Comparison of ENCODE assay signal across 8 mouse cellular contexts in the genomic region with DNA sequence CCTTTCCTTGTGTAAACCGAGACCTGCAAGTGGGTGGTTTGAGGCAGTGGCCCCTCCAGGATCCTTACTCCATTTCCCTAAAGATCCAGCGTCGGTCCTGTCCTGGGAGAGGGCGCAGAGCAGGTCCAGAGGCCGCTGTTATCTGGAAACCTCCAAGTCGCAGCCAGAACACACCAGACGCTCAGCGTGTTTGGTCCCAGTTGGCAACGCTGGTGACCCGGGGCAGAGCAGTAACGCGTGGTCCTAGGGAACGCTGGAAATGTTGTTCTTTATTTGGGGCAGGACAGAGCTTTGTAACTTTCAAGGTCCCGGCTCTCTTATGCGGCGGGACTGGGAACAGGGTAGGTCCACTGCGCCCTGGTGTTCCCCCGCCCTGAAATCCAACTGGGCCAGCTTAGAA. TPM values are rescaled to one million over a fixed set of nuclear protein-coding genes. Genes with fewer than 3 reads are reported as not detected.
A peak's percentile ranks its signal among the peaks of the same experiment; 100 is the strongest.
DNase-seq lines count a peak whose midpoint lies in the region; ATAC-seq and TF ChIP-seq lines count a peak whose summit lies in the region.

No protein-coding gene starts in this region.

- peak; percentile 5; the same call in 1 of the 2 replicates for ATAC-seq in kidney, embryonic 16.5 days (ENCODE audit: low FRiP score, low TSS enrichment)
- ATAC-seq in heart, embryonic 15.5 days (replicated peaks; ENCODE audit: insufficient number of reproducible peaks, insufficient read depth, low FRiP score, low read depth): no peak; the same call in 1 of the 2 replicates
- ATAC-seq in liver, embryonic 16.5 days (ENCODE audit: low read depth): peak; percentile 5; the same call in 1 of the 2 replicates

- no peak for DNase-seq in kidney, postnatal 36 days
- DNase-seq in urinary bladder, postnatal 10 days (ENCODE audit: low spot score): no peak
- no peak for DNase-seq in spleen, adult 12 weeks (ENCODE audit: low spot score)
- no peak for DNase-seq in c-Kit-positive CD71-positive TER-119-positive erythroid progenitor cells, embryonic 14.5 days (ENCODE audit: low spot score)

- 0 out of 2 replicates have a peak, but pooled peaks have one; percentile 27 for TF ChIP-seq POLR2A in bone marrow, adult 2 months (IDR thresholded peaks at IDR 0.05; ENCODE audit: borderline replicate concordance, control insufficient read depth, low read depth, low read length)

- no peak for TF ChIP-seq CTCF in bone marrow, adult 2 months (IDR thresholded peaks at IDR 0.05; ENCODE audit: control insufficient read depth, insufficient read depth, low read length)

- no peaks in the 10 kb centered on the region for H3K36me3 ChIP-seq in kidney, embryonic 16.5 days (ENCODE audit: insufficient read depth, low read length)
- H3K36me3 ChIP-seq in heart, embryonic 15.5 days: no peaks in the 10 kb centered on the region
- H3K36me3 ChIP-seq in liver, embryonic 16.5 days (ENCODE audit: control insufficient read depth, insufficient read depth): peaks cover 2% of the 10 kb centered on the region; the same call in 1 of the 2 replicates

- H3K4me3 ChIP-seq in kidney, embryonic 16.5 days (ENCODE audit: low read length): peak overlapping the region; percentile 92
- peak overlapping the region; percentile 97 for H3K4me3 ChIP-seq in bone marrow, adult 2 months (replicated peaks; ENCODE audit: control insufficient read depth, low read depth, low read length)
- peak overlapping the region; percentile 85 for H3K4me3 ChIP-seq in heart, embryonic 15.5 days
- peak overlapping the region; percentile 88 for H3K4me3 ChIP-seq in liver, embryonic 16.5 days (ENCODE audit: low read depth, low read length)

- H3K9me3 ChIP-seq in kidney, embryonic 16.5 days (ENCODE audit: low read length): no peaks in the 10 kb centered on the region
- H3K9me3 ChIP-seq in heart, embryonic 15.5 days (replicated peaks): no peaks in the 10 kb centered on the region
- no peaks in the 10 kb centered on the region for H3K9me3 ChIP-seq in liver, embryonic 16.5 days (replicated peaks; ENCODE audit: control insufficient read depth, low read length)

- H3K27ac ChIP-seq in kidney, embryonic 16.5 days (ENCODE audit: low read length): 0 out of 2 replicates have a peak overlapping the region, but pooled peaks have one; percentile 11
- peak overlapping the region; percentile 97 for H3K27ac ChIP-seq in bone marrow, adult 2 months (ENCODE audit: control insufficient read depth, insufficient read depth, low read depth, low read length, poor library complexity)
- peak overlapping the region; percentile 89 for H3K27ac ChIP-seq in heart, embryonic 15.5 days
- peak overlapping the region; percentile 83 for H3K27ac ChIP-seq in liver, embryonic 16.5 days (ENCODE audit: low read length)

- peaks cover 37% of the 10 kb centered on the region for H3K4me1 ChIP-seq in kidney, embryonic 16.5 days (ENCODE audit: insufficient read depth, low read length)
- peaks cover 7% of the 10 kb centered on the region for H3K4me1 ChIP-seq in bone marrow, adult 2 months (ENCODE audit: control insufficient read depth, insufficient read depth, low read length)
- H3K4me1 ChIP-seq in heart, embryonic 15.5 days (replicated peaks): peaks cover 51% of the 10 kb centered on the region
- peaks cover 68% of the 10 kb centered on the region for H3K4me1 ChIP-seq in liver, embryonic 16.5 days (ENCODE audit: control insufficient read depth, low read depth, low read length)

- peak overlapping the region; percentile 88 for H3K9ac ChIP-seq in kidney, embryonic 16.5 days (replicated peaks; ENCODE audit: low read length)
- H3K9ac ChIP-seq in heart, embryonic 15.5 days: peak overlapping the region; percentile 78
- peak overlapping the region; percentile 87 for H3K9ac ChIP-seq in liver, embryonic 16.5 days (ENCODE audit: low read depth, low read length)

- H3K27me3 ChIP-seq in kidney, embryonic 16.5 days (ENCODE audit: insufficient read depth, low read length): peaks cover 10% of the 10 kb centered on the region
- peaks cover 9% of the 10 kb centered on the region; the same call in 1 of the 2 replicates for H3K27me3 ChIP-seq in heart, embryonic 15.5 days
- H3K27me3 ChIP-seq in liver, embryonic 16.5 days (ENCODE audit: control insufficient read depth, insufficient read depth, low read depth, low read length): no peaks in the 10 kb centered on the region

- WGBS in kidney, embryonic 16.5 days: 4% methylated on average over 18 of the region's 18 CpGs
- WGBS in bone marrow, adult 2 months: 5% methylated on average over 18 of the region's 18 CpGs
- 3% methylated on average over 18 of the region's 18 CpGs for WGBS in heart, embryonic 15.5 days
- WGBS in liver, embryonic 16.5 days (ENCODE audit: insufficient replicate concordance): 5% methylated on average over 18 of the region's 18 CpGs

- peak overlapping the region; percentile 94 for H3K4me2 ChIP-seq in kidney, embryonic 16.5 days (replicated peaks; ENCODE audit: low read depth, low read length)
- H3K4me2 ChIP-seq in heart, embryonic 15.5 days: peak overlapping the region; percentile 95
- peak overlapping the region; percentile 97 for H3K4me2 ChIP-seq in liver, embryonic 16.5 days (ENCODE audit: low read depth, low read length)

RNA-seq across cellular contexts. Expression of gene Tmem63a, which starts 0.4 kb away (rescaled TPM):
- polyA plus RNA-seq in kidney, embryonic 16.5 days (2015; fragmentation: Nextera tagmentation; extraction: Ambion mirVana): 11.8 and 13.1 TPM in 2 replicates
- polyA plus RNA-seq in bone marrow, adult 2 months (2011; ENCODE audit: insufficient read depth, insufficient read length, low replicate concordance, missing spikeins): 20.7 and 32.8 TPM in 2 replicates
- 10.0 and 12.1 TPM in 2 replicates for polyA plus RNA-seq in heart, embryonic 15.5 days (2015; fragmentation: Nextera tagmentation; extraction: Ambion mirVana)
- polyA plus RNA-seq in liver, embryonic 16.5 days (2015; fragmentation: Nextera tagmentation; extraction: Ambion mirVana): 8.9 and 10.9 TPM in 2 replicates

RNA-seq across cellular contexts. Expression of gene Lefty1, which starts 6.9 kb away (rescaled TPM):
- 1.2 TPM in 2 replicates for polyA plus RNA-seq in kidney, embryonic 16.5 days (2015; fragmentation: Nextera tagmentation; extraction: Ambion mirVana)
- 2.6 TPM in 2 replicates for polyA plus RNA-seq in bone marrow, adult 2 months (2011; ENCODE audit: insufficient read depth, insufficient read length, low replicate concordance, missing spikeins)
- 1.0 and 1.5 TPM in 2 replicates for polyA plus RNA-seq in heart, embryonic 15.5 days (2015; fragmentation: Nextera tagmentation; extraction: Ambion mirVana)
- 3.5 and 3.6 TPM in 2 replicates for polyA plus RNA-seq in liver, embryonic 16.5 days (2015; fragmentation: Nextera tagmentation; extraction: Ambion mirVana)

RNA-seq across cellular contexts. Expression of gene Pycr2, which starts 37.6 kb away (rescaled TPM):
- polyA plus RNA-seq in kidney, embryonic 16.5 days (2015; fragmentation: Nextera tagmentation; extraction: Ambion mirVana): 111 TPM in 2 replicates
- polyA plus RNA-seq in bone marrow, adult 2 months (2011; ENCODE audit: insufficient read depth, insufficient read length, low replicate concordance, missing spikeins): 32.3 and 48.1 TPM in 2 replicates
- 42.1 and 57.9 TPM in 2 replicates for polyA plus RNA-seq in heart, embryonic 15.5 days (2015; fragmentation: Nextera tagmentation; extraction: Ambion mirVana)
- 81.2 and 83.4 TPM in 2 replicates for polyA plus RNA-seq in liver, embryonic 16.5 days (2015; fragmentation: Nextera tagmentation; extraction: Ambion mirVana)

RNA-seq across cellular contexts. Expression of gene Lefty2, which starts 48.8 kb away (rescaled TPM):
- polyA plus RNA-seq in kidney, embryonic 16.5 days (2015; fragmentation: Nextera tagmentation; extraction: Ambion mirVana): 0.12 TPM in 1 of 2 replicates, not detected in the other
- 1.4 TPM in 1 of 2 replicates, not detected in the other for polyA plus RNA-seq in bone marrow, adult 2 months (2011; ENCODE audit: insufficient read depth, insufficient read length, low replicate concordance, missing spikeins)
- polyA plus RNA-seq in heart, embryonic 15.5 days (2015; fragmentation: Nextera tagmentation; extraction: Ambion mirVana): 0.05 and 0.14 TPM in 2 replicates
- polyA plus RNA-seq in liver, embryonic 16.5 days (2015; fragmentation: Nextera tagmentation; extraction: Ambion mirVana): not detected in 2 replicates

Comparison
In these comparisons a context has a peak if more than half of its experiments do, and no peak if none do; other contexts are left out.
1. H3K27ac ChIP-seq: peak in every context shown above with its lines; median percentile 97 in bone marrow, adult 2 months; 89 in heart, embryonic 15.5 days; 83 in liver, embryonic 16.5 days; 11 in kidney, embryonic 16.5 days.